Mouse (Mus musculus) B cell, adult 67 days (primary cell): ENCODE measurements around the gene Hoxb9. TPM values are rescaled to one million over a fixed set of nuclear protein-coding genes. Genes with fewer than 3 reads are reported as not detected.

Experiments
- total RNA-seq, 2 experiments: library from RNA; stranded (reverse); gene quantifications; 4 replicates each; pipeline ENCODE4 v1.2.4; 2023

The Hoxb9 gene
- not detected for total RNA-seq

DNA sequence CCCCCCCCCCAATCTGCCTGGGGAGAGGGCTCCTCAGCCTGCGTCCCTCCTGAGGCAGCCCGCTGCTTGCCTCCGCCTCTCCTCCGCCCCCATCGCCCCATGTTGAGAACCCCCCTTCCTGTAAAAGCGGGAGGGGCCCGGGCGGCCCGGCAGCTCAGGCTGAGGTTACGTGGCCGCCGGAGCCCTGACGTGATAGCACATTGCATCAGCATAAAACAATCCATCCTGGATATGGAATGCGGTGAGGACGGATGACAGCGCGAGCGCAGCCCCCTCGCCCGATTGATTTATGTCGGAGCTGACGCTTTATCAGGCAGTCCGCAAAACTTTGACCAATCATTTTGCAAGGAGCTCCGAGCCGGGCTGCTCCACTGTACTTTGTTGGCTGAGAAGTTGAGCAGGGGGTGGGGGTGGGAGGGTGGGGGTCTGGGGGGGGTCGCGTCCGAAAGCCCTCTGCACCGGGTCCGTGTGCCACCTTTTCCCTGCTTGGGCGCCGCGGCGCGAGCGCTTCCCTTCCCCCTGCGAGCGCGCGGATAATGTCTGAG, at the start of gene Hoxb9:
Gene Hoxb9 (plus strand): TSS at position 462 of the 545 bp plus-strand sequence.

DNA sequence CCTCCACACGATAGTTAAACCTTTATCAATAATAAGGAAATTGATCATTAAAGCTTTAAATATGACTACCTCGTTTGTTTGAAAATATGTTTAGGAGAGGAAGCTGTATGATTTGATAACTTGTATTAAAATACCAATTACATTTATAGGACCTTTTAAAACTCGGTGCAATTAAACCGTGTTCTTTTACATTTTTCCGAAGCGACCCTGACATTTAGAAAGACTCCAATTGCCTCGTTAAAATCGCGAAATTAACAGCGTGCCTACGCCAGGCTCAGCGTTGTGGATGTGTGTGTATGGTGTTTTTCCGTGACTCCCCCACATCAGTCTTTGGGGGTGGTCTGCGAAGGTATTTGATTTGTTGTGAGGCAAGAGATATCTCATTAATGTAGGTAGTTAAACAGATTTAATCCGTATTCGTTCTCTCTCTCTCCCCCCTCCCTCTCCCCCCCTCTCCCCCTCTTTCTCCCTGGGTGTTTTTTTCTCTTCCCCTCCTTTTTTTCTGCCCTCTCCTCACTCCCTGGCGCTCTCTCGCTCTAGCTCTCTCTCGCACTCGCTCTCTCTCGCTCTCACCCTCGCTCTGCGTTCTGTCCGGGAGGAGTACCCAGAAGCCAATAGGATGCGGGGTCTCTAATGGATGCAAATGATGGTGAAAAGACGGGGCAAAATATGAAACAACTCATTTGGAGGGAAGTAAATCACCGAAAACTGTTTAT, 10.8 kb downstream of the Hoxb9 start, which contains the start of gene Hoxb8:
Gene Hoxb8 (plus strand): TSS at position 51 of the 716 bp plus-strand sequence.

DNA sequence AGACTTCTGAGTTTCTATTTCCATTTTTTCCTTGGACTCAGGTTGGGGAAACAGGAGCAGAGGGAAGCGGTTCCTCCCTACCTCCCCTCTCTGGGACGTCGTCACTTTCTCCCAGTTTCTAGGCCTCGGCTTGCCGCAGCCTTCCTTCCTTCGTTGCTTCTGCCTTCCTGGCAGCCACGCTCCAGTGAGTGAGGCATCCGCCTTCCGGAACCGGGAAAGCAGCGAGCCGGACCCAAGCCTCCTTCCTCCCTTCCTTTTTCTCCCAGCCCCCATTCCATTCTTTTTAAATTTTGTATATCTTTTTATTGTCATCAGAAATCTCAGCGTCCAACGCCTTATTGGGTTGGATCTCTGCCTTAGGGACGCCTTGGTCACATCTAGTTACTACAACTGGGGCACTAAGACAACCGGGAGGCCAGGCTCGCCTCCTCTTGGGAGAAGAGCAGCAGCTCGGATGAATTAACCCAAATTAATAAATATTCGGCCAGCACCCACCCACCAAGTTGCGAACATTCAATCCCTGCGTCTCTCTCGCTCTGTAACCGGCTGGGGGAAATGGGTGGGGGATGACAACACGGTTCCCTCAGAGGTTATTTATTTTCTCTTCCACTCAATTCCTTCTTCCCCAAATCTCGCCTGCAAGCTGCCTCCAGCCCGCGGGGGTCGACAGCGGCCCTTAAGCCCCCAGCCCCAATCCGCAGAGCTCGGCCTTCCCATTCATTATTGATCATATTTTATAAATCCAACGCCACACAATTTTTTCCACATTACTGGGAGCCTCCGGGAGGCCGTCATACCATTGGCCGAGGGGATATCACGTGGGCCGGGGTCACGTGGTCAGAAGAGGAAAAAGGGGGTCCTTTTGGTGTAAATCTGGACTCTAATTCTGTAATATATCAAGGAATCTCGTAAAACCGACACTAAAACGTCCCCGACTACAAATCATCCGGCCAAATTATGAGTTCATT, 14.8 kb downstream of the Hoxb9 start, which contains the start of gene Hoxb7:
Gene Hoxb7 (plus strand): TSS at position 853 of the 968 bp plus-strand sequence.

DNA sequence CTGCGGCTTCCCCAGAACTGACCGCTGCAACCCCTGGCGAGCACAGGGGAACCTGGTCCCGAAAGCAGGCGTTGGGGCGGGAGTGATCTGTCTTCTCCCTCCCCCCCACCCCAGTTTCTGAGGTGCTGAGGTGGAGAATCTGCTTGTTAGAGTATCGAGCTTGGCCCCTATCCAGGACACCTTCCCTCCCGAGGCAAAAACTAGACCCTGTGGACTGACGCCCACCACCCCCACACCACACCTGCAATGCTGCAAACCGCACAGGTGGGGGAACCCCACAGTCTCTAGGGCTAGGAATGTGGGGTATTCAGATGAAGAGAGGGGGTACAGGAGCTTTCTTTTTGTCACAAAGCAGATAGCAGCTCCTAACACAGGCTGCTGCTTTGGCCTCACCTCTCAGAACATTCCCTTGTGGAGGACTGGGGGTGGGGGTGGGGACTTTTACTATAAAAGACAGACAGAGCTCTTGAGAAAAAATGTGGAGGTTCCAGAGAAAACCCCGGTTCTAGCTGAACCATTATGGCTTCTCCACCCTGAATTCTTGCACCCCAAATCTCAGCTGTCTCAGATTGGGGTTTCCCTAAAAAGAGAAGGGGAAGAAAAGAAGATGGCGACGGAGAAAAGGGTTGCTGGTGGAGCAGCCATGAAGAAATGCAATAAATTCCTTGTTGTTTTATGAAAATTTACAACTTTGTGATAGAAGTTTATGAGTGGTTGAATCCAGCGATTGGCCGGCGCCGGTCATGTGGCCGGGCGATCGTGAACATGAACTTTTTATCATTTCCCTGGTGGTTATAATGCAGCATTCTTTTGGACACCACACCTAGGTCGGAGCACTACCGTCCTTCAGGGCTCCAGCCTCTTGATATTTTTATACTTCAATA, 20.7 kb downstream of the Hoxb9 start, which contains the start of gene Hoxb6:
Gene Hoxb6 (plus strand): TSS at position 796 of the 884 bp plus-strand sequence.

DNA sequence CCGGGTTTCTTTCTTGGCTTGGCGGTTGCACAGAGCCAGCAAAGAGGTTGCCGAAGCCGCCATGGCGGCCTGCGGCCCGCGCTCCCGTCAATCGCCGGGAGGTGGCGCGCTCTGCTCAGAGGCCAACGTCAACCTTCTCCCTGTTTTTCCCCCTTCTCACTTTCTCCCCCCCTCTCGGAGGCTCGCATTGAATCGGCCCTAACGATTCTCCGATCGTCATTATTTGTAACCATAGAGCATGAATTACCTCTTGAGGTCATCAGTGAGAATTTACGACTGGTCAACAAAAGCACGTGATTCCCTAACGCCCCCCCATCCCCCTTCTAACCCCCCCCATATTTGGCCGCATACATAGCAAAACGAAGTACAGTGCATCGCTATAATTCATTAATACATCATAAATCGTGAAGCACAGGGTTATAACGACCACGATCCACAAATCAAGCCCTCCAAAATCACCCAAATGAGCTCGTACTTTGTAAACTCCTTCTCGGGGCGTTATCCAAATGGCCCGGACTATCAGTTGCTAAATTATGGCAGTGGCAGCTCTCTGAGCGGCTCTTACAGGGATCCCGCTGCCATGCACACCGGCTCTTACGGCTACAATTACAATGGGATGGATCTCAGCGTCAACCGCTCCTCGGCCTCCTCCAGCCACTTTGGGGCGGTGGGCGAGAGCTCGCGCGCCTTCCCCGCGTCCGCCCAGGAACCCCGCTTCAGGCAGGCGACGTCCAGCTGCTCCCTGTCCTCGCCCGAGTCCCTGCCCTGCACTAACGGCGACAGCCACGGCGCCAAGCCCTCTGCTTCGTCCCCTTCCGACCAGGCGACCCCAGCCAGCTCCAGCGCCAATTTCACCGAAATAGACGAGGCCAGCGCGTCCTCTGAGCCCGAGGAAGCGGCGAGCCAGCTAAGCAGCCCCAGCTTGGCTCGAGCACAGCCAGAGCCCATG, 32.2 kb downstream of the Hoxb9 start, which contains the start of gene Hoxb5:
Gene Hoxb5 (plus strand): TSS at position 186 of the 949 bp plus-strand sequence.

DNA sequence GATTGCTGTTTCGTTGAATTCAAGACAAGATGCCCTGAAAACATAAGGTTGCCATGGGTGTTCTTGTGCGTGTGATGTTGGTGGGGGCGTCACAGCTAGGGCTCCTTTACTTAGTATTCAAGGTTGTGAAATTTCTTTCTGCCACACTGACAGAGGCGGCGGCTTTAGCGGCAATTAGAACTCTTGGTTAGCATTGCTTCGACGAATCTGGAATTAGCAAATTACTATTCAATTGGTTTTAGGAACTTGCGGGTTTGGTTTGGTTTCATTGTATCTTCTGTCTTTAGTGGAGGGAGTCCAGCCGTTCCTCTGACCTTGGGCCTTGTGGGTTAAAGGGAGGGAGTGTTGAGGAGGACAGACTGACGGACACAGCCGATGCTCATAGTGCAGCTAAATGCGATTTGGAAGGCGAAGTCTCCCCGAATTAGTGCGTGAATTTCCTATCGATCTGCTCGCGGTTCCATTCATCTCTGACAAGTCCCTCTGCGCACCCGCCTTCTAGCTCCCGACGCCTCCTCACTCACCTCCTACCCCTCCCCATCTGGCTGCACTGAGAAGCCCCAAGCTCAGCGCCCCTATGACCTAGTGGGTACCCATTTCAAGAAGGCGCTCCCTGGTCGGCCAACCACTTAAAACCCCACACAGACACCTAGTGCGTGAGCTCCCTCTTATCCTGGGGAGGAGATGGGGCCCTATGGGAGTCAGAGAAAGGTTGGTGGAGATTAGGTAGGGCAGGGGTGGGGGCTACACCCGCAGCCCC, 46.5 kb downstream of the Hoxb9 start, which contains the start of gene Hoxb4:
Gene Hoxb4 (plus strand): TSS at position 660 of the 760 bp plus-strand sequence.

DNA sequence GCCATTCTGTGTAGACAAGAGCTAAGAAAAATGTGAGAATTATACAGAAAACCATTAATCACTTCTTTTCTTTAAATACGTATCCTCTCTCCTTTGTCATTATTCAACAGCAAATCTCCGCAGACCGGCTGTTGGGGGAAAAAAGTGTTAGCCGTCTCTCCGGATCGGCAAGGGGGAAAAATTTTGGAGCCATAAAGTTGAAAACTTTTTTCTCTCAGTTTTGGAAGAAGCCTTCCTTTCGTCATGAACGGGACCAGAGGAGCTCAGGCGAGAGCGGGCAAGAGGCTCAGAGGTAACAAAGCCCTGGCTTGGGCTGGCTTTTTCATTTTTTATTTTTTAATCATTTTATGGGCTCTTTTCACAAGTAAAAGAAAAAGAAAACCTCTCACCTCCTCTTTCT, 51.9 kb downstream of the Hoxb9 start, which contains the start of gene Hoxb3:
Gene Hoxb3 (plus strand): TSS at position 173 of the 400 bp plus-strand sequence.

Other genes starting within 250 kb of the Hoxb9 start
- not detected for gene Gip, start 246.9 kb upstream of the Hoxb9 start, total RNA-seq
- 10 to 100 TPM; 63.4 to 63.6 TPM for gene Snf8, start 236.6 kb upstream of the Hoxb9 start, total RNA-seq
- 10 to 100 TPM; 51.4 to 52.6 TPM for gene Ube2z, start 206.1 kb upstream of the Hoxb9 start, total RNA-seq
- 10 to 100 TPM; 92.9 to 94.3 TPM for gene Atp5g1, start 195.8 kb upstream of the Hoxb9 start, total RNA-seq
- gene Calcoco2, start 159.5 kb upstream of the Hoxb9 start, total RNA-seq = not detected
- not detected for gene Ttll6, start 137.7 kb upstream of the Hoxb9 start, total RNA-seq
- gene Hoxb13, start 77.1 kb upstream of the Hoxb9 start, total RNA-seq = not detected
- not detected for gene Hoxb8, start 10.4 kb downstream of the Hoxb9 start, total RNA-seq
- not detected for gene Hoxb7, start 15.2 kb downstream of the Hoxb9 start, total RNA-seq
- gene Hoxb6, start 21.0 kb downstream of the Hoxb9 start, total RNA-seq = not detected
- not detected for gene Hoxb5, start 31.9 kb downstream of the Hoxb9 start, total RNA-seq
- 1 to 10 TPM; 2.6 to 3.6 TPM for gene Hoxb4, start 46.8 kb downstream of the Hoxb9 start, total RNA-seq
- gene Hoxb3, start 51.9 kb downstream of the Hoxb9 start, total RNA-seq = under 1 TPM; 0.38 to 0.98 TPM
- gene Hoxb2, start 79.1 kb downstream of the Hoxb9 start, total RNA-seq = not detected
- not detected for gene Hoxb1, start 94.3 kb downstream of the Hoxb9 start, total RNA-seq
- 1 to 10 TPM; 3.5 to 4.5 TPM for gene Skap1, start 193.1 kb downstream of the Hoxb9 start, total RNA-seq